Mouse (Mus musculus) embryonic fibroblast, embryonic 13.5 days (primary cell): ENCODE data around the gene Prg2.
A peak's percentile ranks its signal among the peaks of the same experiment; 100 is the strongest.

Experiments
- CTCF ChIP-seq: IDR thresholded peaks from 2 replicates; pipeline ENCODE4 v1.5.1; 2011; ENCODE audit warnings: mild to moderate bottlenecking, control low read depth, low read length, moderate library complexity, borderline replicate concordance; ENCODE audit not compliant: insufficient read depth
- POLR2A ChIP-seq: IDR thresholded peaks from 2 replicates; pipeline ENCODE4 v1.6.1; 2011; ENCODE audit warnings: low read depth, mild to moderate bottlenecking, control low read depth, low read length, moderate library complexity

DNA sequence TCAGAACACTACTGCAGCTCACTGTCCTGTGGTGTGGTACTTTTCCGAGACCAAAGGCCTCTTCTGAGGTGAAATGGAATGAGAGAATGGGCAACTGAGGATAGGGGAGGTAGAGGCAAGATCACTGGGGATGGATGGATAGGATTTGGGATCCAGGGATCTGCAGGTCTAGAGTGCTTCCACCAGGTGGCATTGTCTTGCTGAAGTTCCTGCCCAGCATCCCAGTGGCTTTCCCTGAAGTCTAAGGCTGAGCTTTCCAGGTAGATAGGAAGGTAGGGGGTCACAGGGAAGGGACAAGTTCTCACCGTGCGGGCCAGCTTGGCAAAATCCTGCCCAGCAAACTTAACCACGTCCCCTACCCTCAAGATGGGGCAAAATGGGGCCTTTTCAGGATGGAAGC lies 41.8 kb downstream of the Prg2 start:
- TF ChIP-seq CTCF: peak; percentile 81
- no peak for TF ChIP-seq POLR2A
